Mouse (Mus musculus) liver, embryonic 16.5 days (tissue): Measurements from ENCODE around the gene Wfikkn2. TPM values are rescaled to one million over a fixed set of nuclear protein-coding genes. Genes with fewer than 3 reads are reported as not detected.

Experiments used
- ATAC-seq: fragments of 200-750 bp; cut with Nextera tagmentation; 2 replicates; pipeline ENCODE4 v1.8.0; 2017; ENCODE audit warnings: low read depth, mild to moderate bottlenecking, moderate number of reproducible peaks, moderate library complexity
- H3K27ac ChIP-seq: fragments of 300-500 bp; sonication (generic); 2 replicates; pipeline ENCODE4 v1.5.1; 2014; ENCODE audit warnings: mild to moderate bottlenecking, low read length
- H3K27me3 ChIP-seq: fragments of 300-500 bp; sonication (generic); 2 replicates; pipeline ENCODE4 v1.6.1; 2014; ENCODE audit warnings: low read depth, low read length, mixed read lengths; ENCODE audit not compliant: control insufficient read depth, insufficient read depth
- H3K36me3 ChIP-seq: fragments of 300-500 bp; sonication (generic); 2 replicates; pipeline ENCODE4 v1.6.1; 2014; ENCODE audit warnings: mild to moderate bottlenecking; ENCODE audit not compliant: control insufficient read depth, insufficient read depth
- H3K4me1 ChIP-seq: fragments of 300-500 bp; sonication (generic); 2 replicates; pipeline ENCODE4 v1.6.1; 2014; ENCODE audit warnings: low read depth, low read length, mixed read lengths; ENCODE audit not compliant: control insufficient read depth
- H3K4me2 ChIP-seq: fragments of 300-500 bp; sonication (generic); 2 replicates; pipeline ENCODE4 v1.6.1; 2014; ENCODE audit warnings: low read depth, low read length, mixed read lengths
- H3K4me3 ChIP-seq: fragments of 300-500 bp; sonication (generic); 2 replicates; pipeline ENCODE4 v1.5.1; 2014; ENCODE audit warnings: low read depth, mild to moderate bottlenecking, low read length
- H3K9ac ChIP-seq: fragments of 300-500 bp; sonication (generic); 2 replicates; pipeline ENCODE4 v1.6.1; 2014; ENCODE audit warnings: low read depth, low read length
- H3K9me3 ChIP-seq: fragments of 300-500 bp; sonication (generic); replicated peaks from 2 replicates; pipeline ENCODE4 v1.6.1; 2016; ENCODE audit warnings: low read length; ENCODE audit not compliant: control insufficient read depth
- WGBS: fragments of 180-500 bp; shearing (Covaris S2); extraction: QIAGEN DNeasy Blood & Tissue Kit; methylation state at CpG from one replicate; pipeline ENCODE4 v1.1.7; 2014; ENCODE audit not compliant: insufficient replicate concordance; 5-methylcytosine and 5-hydroxymethylcytosine counted together
- polyA plus RNA-seq: library from polyadenylated mRNA; unstranded; fragments of >200 nt; fragmentation: Nextera tagmentation; extraction: Ambion mirVana; gene quantifications from 2 replicates; pipeline ENCODE4 v1.2.1, GENCODE M21; 2015

The Wfikkn2 gene
- polyA plus RNA-seq, 1 experiment from 2014 or later, result 0.14 TPM

- H3K9ac ChIP-seq, result no peak overlapping the region
- H3K27me3 ChIP-seq, result peaks cover 20% of the 10 kb centered on the region
- H3K27ac ChIP-seq, result no peak overlapping the region
- H3K36me3 ChIP-seq, result no peaks in the 10 kb centered on the region
- WGBS, result 70% methylated on average over 8 of the region's 8 CpGs
- H3K4me2 ChIP-seq, result no peak overlapping the region
- ATAC-seq, result no peak
- H3K4me1 ChIP-seq, result peaks cover 4% of the 10 kb centered on the region; the same call in 1 of the 2 replicates
- no peaks in the 10 kb centered on the region for H3K9me3 ChIP-seq
- no peak overlapping the region for H3K4me3 ChIP-seq
Observed at GRCm38 (mm10) chr11:94246789-94247061, 920 bp upstream of the Wfikkn2 start.

- ATAC-seq, result no peak
- WGBS, result 66% methylated on average over 9 of the region's 9 CpGs
- H3K27ac ChIP-seq, result no peak overlapping the region
- peaks cover 4% of the 10 kb centered on the region; the same call in 1 of the 2 replicates for H3K4me1 ChIP-seq
- no peak overlapping the region for H3K4me2 ChIP-seq
- peaks cover 20% of the 10 kb centered on the region for H3K27me3 ChIP-seq
- no peaks in the 10 kb centered on the region for H3K36me3 ChIP-seq
- H3K4me3 ChIP-seq, result no peak overlapping the region
- H3K9ac ChIP-seq, result no peak overlapping the region
- no peaks in the 10 kb centered on the region for H3K9me3 ChIP-seq
Observed at GRCm38 (mm10) chr11:94244385-94244784, 1.4 kb downstream of the Wfikkn2 start.

GRCm38 (mm10) chr11:94243422-94244180 lies 2.2 kb downstream of the Wfikkn2 start:
- H3K4me3 ChIP-seq, result peak overlapping the region; percentile 25
- peaks cover 4% of the 10 kb centered on the region; the same call in 1 of the 2 replicates for H3K4me1 ChIP-seq
- H3K9me3 ChIP-seq, result no peaks in the 10 kb centered on the region
- H3K9ac ChIP-seq, result no peak overlapping the region
- H3K36me3 ChIP-seq, result no peaks in the 10 kb centered on the region
- H3K4me2 ChIP-seq, result peak overlapping the region; percentile 46
- ATAC-seq, result no peak
- H3K27ac ChIP-seq, result no peak overlapping the region
- 37% methylated on average over 15 of the region's 15 CpGs for WGBS
- H3K27me3 ChIP-seq, result peaks cover 20% of the 10 kb centered on the region

- 0 out of 2 replicates have a peak, but pooled peaks have one; percentile 25 for ATAC-seq
- Histone ChIP-seq H3K4me3 (peak overlapping the region; percentile 25), H3K27ac (no peak overlapping the region), H3K4me1 (peaks cover 4% of the 10 kb centered on the region; the same call in 1 of the 2 replicates), H3K27me3 (peaks cover 19% of the 10 kb centered on the region), H3K36me3 (no peaks in the 10 kb centered on the region), H3K4me2 (peak overlapping the region; percentile 46), H3K9me3 (no peaks in the 10 kb centered on the region), H3K9ac (peak overlapping the region; percentile 44; the same call in 1 of the 2 replicates)
- WGBS, result 9% methylated on average over 29 of the region's 29 CpGs
Observed at GRCm38 (mm10) chr11:94242760-94243421, 2.9 kb downstream of the Wfikkn2 start.

GRCm38 (mm10) chr11:94239706-94240105 lies 6.1 kb downstream of the Wfikkn2 start:
- no peak overlapping the region for H3K9ac ChIP-seq

GRCm38 (mm10) chr11:94238786-94239185 lies 7.0 kb downstream of the Wfikkn2 start:
- no peaks in the 10 kb centered on the region for H3K36me3 ChIP-seq
- WGBS, result 81% methylated on average over 8 of the region's 8 CpGs
- no peaks in the 10 kb centered on the region for H3K9me3 ChIP-seq
- H3K4me2 ChIP-seq, result no peak overlapping the region
- H3K4me3 ChIP-seq, result no peak overlapping the region
- peaks cover 14% of the 10 kb centered on the region for H3K27me3 ChIP-seq
- no peak overlapping the region for H3K27ac ChIP-seq
- H3K4me1 ChIP-seq, result peaks cover 20% of the 10 kb centered on the region
- H3K9ac ChIP-seq, result no peak overlapping the region
- no peak for ATAC-seq

More at GRCm38 (mm10) chr11:94239706-94240105, 6.1 kb downstream of the Wfikkn2 start:
- Histone ChIP-seq H3K4me2 (no peak overlapping the region), H3K27me3 (peaks cover 17% of the 10 kb centered on the region), H3K27ac (no peak overlapping the region), H3K4me1 (peaks cover 12% of the 10 kb centered on the region), H3K9me3 (no peaks in the 10 kb centered on the region), H3K4me3 (no peak overlapping the region), H3K36me3 (no peaks in the 10 kb centered on the region)
- no peak for ATAC-seq
- 49% methylated on average over 9 of the region's 9 CpGs for WGBS

- H3K9ac ChIP-seq, result no peak overlapping the region
- no peaks in the 10 kb centered on the region for H3K36me3 ChIP-seq
- 27% methylated on average over 3 of the region's 3 CpGs for WGBS
- peak; percentile 83 for ATAC-seq
- no peak overlapping the region for H3K27ac ChIP-seq
- peaks cover 16% of the 10 kb centered on the region for H3K4me1 ChIP-seq
- no peaks in the 10 kb centered on the region for H3K27me3 ChIP-seq
- H3K4me2 ChIP-seq, result peak overlapping the region; percentile 32; the same call in 1 of the 2 replicates
- no peak overlapping the region for H3K4me3 ChIP-seq
- H3K9me3 ChIP-seq, result no peaks in the 10 kb centered on the region
Observed at GRCm38 (mm10) chr11:94236074-94236473, 9.7 kb downstream of the Wfikkn2 start.

- Histone ChIP-seq H3K9me3 (no peaks in the 10 kb centered on the region), H3K27ac (no peak overlapping the region), H3K4me3 (no peak overlapping the region), H3K4me1 (peaks cover 21% of the 10 kb centered on the region), H3K36me3 (no peaks in the 10 kb centered on the region), H3K9ac (no peak overlapping the region), H3K27me3 (no peaks in the 10 kb centered on the region), H3K4me2 (no peak overlapping the region)
- WGBS, result 80% methylated on average over 8 of the region's 8 CpGs
- no peak for ATAC-seq
Observed at GRCm38 (mm10) chr11:94234857-94235256, 10.9 kb downstream of the Wfikkn2 start.

GRCm38 (mm10) chr11:94234380-94234779 lies 11.4 kb downstream of the Wfikkn2 start:
- Histone ChIP-seq H3K36me3 (no peaks in the 10 kb centered on the region), H3K4me1 (peaks cover 22% of the 10 kb centered on the region), H3K27ac (no peak overlapping the region; the same call in 1 of the 2 replicates), H3K4me3 (no peak overlapping the region), H3K9ac (no peak overlapping the region), H3K9me3 (no peaks in the 10 kb centered on the region), H3K27me3 (no peaks in the 10 kb centered on the region), H3K4me2 (no peak overlapping the region)
- ATAC-seq, result peak; percentile 53
- WGBS, result 52% methylated on average over 12 of the region's 12 CpGs
